Mouse (Mus musculus) left cerebral cortex, adult 9 months (tissue): ENCODE measurements at regions not wholly inside any gene's neighbourhood (a gene's known extent, or its start where the extent isn't known, plus 50 kb on each side); places are given as distances from the start of the nearest gene placed in this dataset.
"Not testable (repeated sequence)": the region's sequence is repeated elsewhere in the genome, so short reads cannot be mapped to it uniquely, and the experiment has no call there.

ENCODE experiments used
- DNase-seq, 2 experiments: peaks; one replicate each; pipeline ENCODE4 v3.0.0; 2022; ENCODE audit warnings: low spot score in 2 of 2

- DNase-seq, result no peak
Measured at GRCm38 (mm10) chr17:63704991-63705390, 157.9 kb upstream of the Fer start.

GRCm38 (mm10) chr17:63712937-63713336, 149.9 kb upstream of the Fer start:
- no peak for DNase-seq

- DNase-seq, result no peak
Measured at GRCm38 (mm10) chr17:63715687-63716086, 147.2 kb upstream of the Fer start.

GRCm38 (mm10) chr17:63716161-63716560, 146.7 kb upstream of the Fer start:
- peak in 1 of 2 experiments; percentile 10 for DNase-seq

GRCm38 (mm10) chr17:63717051-63717578, 145.7 kb upstream of the Fer start:
- no peak for DNase-seq

- DNase-seq, result no peak
Measured at GRCm38 (mm10) chr17:63718972-63719715, 143.7 kb upstream of the Fer start.

GRCm38 (mm10) chr17:63719771-63720170, 143.1 kb upstream of the Fer start:
- no peak for DNase-seq

GRCm38 (mm10) chr17:63720883-63721282, 142.0 kb upstream of the Fer start:
- DNase-seq, result no peak

- DNase-seq, result peak; percentile 3 to 34
Measured at GRCm38 (mm10) chr17:63722434-63723004, 140.3 kb upstream of the Fer start.

- DNase-seq, result no peak
Measured at GRCm38 (mm10) chr17:63738206-63738605, 124.7 kb upstream of the Fer start.

- DNase-seq, result no peak
Measured at GRCm38 (mm10) chr17:63739710-63740109, 123.2 kb upstream of the Fer start.

- not testable (repeated sequence) for DNase-seq
Measured at GRCm38 (mm10) chr17:63749257-63749656, 113.6 kb upstream of the Fer start.

GRCm38 (mm10) chr17:63754399-63754798, 108.5 kb upstream of the Fer start:
- DNase-seq, result no peak

- DNase-seq, result no peak
Measured at GRCm38 (mm10) chr17:63757896-63758695, 104.8 kb upstream of the Fer start.

- DNase-seq, result no peak
Measured at GRCm38 (mm10) chr17:63758817-63759404, 104.0 kb upstream of the Fer start.

- DNase-seq, result no peak
Measured at GRCm38 (mm10) chr17:63761058-63761457, 101.8 kb upstream of the Fer start.

GRCm38 (mm10) chr17:63771111-63771510, 91.8 kb upstream of the Fer start:
- DNase-seq, result no peak

GRCm38 (mm10) chr17:63784381-63785116, 78.3 kb upstream of the Fer start:
- DNase-seq, result no peak

GRCm38 (mm10) chr17:63786444-63786843, 76.4 kb upstream of the Fer start:
- DNase-seq, result no peak

- no peak for DNase-seq
Measured at GRCm38 (mm10) chr17:63794352-63794751, 68.5 kb upstream of the Fer start.

GRCm38 (mm10) chr17:63798381-63798780, 64.5 kb upstream of the Fer start:
- DNase-seq, result no peak
